In the genomic region with DNA sequence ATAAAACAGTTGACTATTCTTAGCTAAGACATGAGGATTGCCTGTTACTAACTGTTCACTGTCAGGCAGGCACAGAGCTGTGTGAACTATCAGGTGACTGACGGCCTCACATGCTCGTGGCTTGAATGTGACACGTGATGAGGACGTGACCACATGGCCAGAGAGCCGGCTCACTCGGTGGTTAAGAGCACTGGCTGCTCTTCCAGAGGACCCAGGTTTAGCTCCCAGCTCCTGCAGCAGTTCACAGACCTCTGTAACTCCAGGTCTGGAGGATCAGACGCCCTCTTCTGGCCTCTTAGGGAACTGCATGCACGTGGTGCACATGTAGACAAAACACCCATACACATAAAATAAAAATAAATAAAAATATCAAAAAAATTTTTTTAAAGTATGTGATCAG, we compare ENCODE assay signal across 14 mouse cellular contexts. TPM values are rescaled to one million over a fixed set of nuclear protein-coding genes. Genes with fewer than 3 reads are reported as not detected.
A peak's percentile ranks its signal among the peaks of the same experiment; 100 is the strongest.
DNase-seq lines count a peak whose midpoint lies in the region; ATAC-seq lines count a peak whose summit lies in the region.
"Had no signal": no experiment of that assay in that cellular context is flagged by ENCODE, and none has a peak within 500 bp of the region (broad histone marks: within the 10 kb centered on the region; RNA-seq: fewer than 3 reads in every experiment).

No protein-coding gene starts in this region.

- peak; percentile 33 to 40 for DNase-seq in kidney, postnatal 25 days
- no peak for DNase-seq in kidney, adult 11 months
- DNase-seq in thymus, postnatal 0 days (ENCODE audit: low spot score) = peak; percentile 7
- no peak for DNase-seq in thymus, adult 18-20 months
- DNase-seq in c-Kit-positive CD71-positive TER-119-positive erythroid progenitor cells, embryonic 14.5 days (ENCODE audit: low spot score) = peak; percentile 13
- no peak for DNase-seq in cerebellum, postnatal 25 days
- no peak for DNase-seq in Muller cell, postnatal 12 days (ENCODE audit: inconsistent ontology term)
- DNase-seq: cerebellum, adult 11-12 months had no signal

- ATAC-seq in activated CD4-positive, CD25-positive, alpha-beta regulatory T cell, adult 4 months = no peak

RNA-seq across cellular contexts. Expression of a gene that starts 25.6 kb away (rescaled TPM):
- polyA plus RNA-seq in thymus, postnatal 0 days (2015; fragmentation: Nextera tagmentation; extraction: Ambion mirVana) = not detected in 2 replicates
- under 1 TPM in 1 of 2 experiments, not detected in 1; 0.89 TPM for polyA plus RNA-seq in activated CD4-positive, CD25-positive, alpha-beta regulatory T cell, adult 4 months (2017; shearing (Covaris generic))
- polyA plus RNA-seq: embryonic facial prominence, embryonic 10.5 days; heart, embryonic 13.5 days; intestine, embryonic 14.5 days; lung, embryonic 16.5 days had no signal

RNA-seq across cellular contexts. Expression of a gene that starts 27.9 kb away (rescaled TPM):
- not detected in 2 replicates for polyA plus RNA-seq in thymus, postnatal 0 days (2015; fragmentation: Nextera tagmentation; extraction: Ambion mirVana)
- polyA plus RNA-seq in activated CD4-positive, CD25-positive, alpha-beta regulatory T cell, adult 4 months (2017; shearing (Covaris generic)) = not detected
- polyA plus RNA-seq: embryonic facial prominence, embryonic 10.5 days; frontal cortex, adult 2 months; heart, embryonic 13.5 days; intestine, embryonic 14.5 days; lung, embryonic 16.5 days had no signal

Comparison
In these comparisons a context has a peak if more than half of its experiments do, and no peak if none do; other contexts are left out.
1. DNase-seq: peak in kidney, postnatal 25 days (2 of 2), thymus, postnatal 0 days (single experiment) and c-Kit-positive CD71-positive TER-119-positive erythroid progenitor cells, embryonic 14.5 days (single experiment); none in kidney, adult 11 months (single experiment), thymus, adult 18-20 months (0 of 2), cerebellum, postnatal 25 days (0 of 2) and Muller cell, postnatal 12 days (single experiment).